Mouse (Mus musculus) left cerebral cortex, postnatal 14 days (tissue): ENCODE measurements around the gene Gna13. TPM values are rescaled to one million over a fixed set of nuclear protein-coding genes. Genes with fewer than 3 reads are reported as not detected.

Source experiments
- DNase-seq, 2 experiments: peaks; one replicate each; pipeline ENCODE4 v3.0.0; 2021 to 2022; ENCODE audit warnings: low spot score in 2 of 2, mixed read lengths in 1 of 2
- intact Hi-C: fragments of 180-260 bp; cut with DNase I; formaldehyde crosslinking; loops from one replicate; pipeline ENCODE4 v1.15.1; 2025
- total RNA-seq, 2 experiments: library from RNA; stranded (reverse); gene quantifications; 2 replicates each; pipeline ENCODE4 v1.2.3; 2021

Gene Gna13
- total RNA-seq, 2 experiments from 2014 or later = 41.8 to 45.6 TPM

- intact Hi-C loops = no loop called here
- DNase-seq = no peak
These were observed 18.5 kb upstream of the Gna13 start for GRCm38 (mm10) chr11:109343991-109344599.

GRCm38 (mm10) chr11:109347242-109347959 is 15.2 kb upstream of the Gna13 start:
- peak; percentile 81 to 86 for DNase-seq
- intact Hi-C loops = no loop called here

- no peak for DNase-seq
- intact Hi-C loops = no loop called here
These were observed 14.2 kb upstream of the Gna13 start for GRCm38 (mm10) chr11:109348408-109348807.

GRCm38 (mm10) chr11:109349652-109350316 is 12.8 kb upstream of the Gna13 start:
- no peak for DNase-seq
- intact Hi-C loops = no loop called here

GRCm38 (mm10) chr11:109350317-109350714 is 12.3 kb upstream of the Gna13 start:
- intact Hi-C loops = no loop called here
- no peak for DNase-seq

GRCm38 (mm10) chr11:109351489-109351888 is 11.1 kb upstream of the Gna13 start:
- intact Hi-C loops = no loop called here
- no peak for DNase-seq

GRCm38 (mm10) chr11:109353391-109354235 is 9.0 kb upstream of the Gna13 start:
- intact Hi-C loops = no loop called here
- no peak for DNase-seq

- DNase-seq = no peak
- intact Hi-C loops = no loop called here
These were observed 8.4 kb upstream of the Gna13 start for GRCm38 (mm10) chr11:109354236-109354613.

- no peak for DNase-seq
- intact Hi-C loops = no loop called here
These were observed 6.8 kb upstream of the Gna13 start for GRCm38 (mm10) chr11:109355771-109356388.

GRCm38 (mm10) chr11:109357171-109357570 is 5.5 kb upstream of the Gna13 start:
- no peak for DNase-seq
- intact Hi-C loops = no loop called here

- intact Hi-C loops = no loop called here
- peak in 1 of 2 experiments; percentile 59 for DNase-seq
These were observed 4.1 kb upstream of the Gna13 start for GRCm38 (mm10) chr11:109358549-109358948.

GRCm38 (mm10) chr11:109359043-109359752 is 3.4 kb upstream of the Gna13 start:
- no peak for DNase-seq
- intact Hi-C loops = no loop called here

- no peak for DNase-seq
- intact Hi-C loops = no loop called here
These were observed 2.5 kb upstream of the Gna13 start for GRCm38 (mm10) chr11:109360102-109360501.

GRCm38 (mm10) chr11:109360581-109361040 is 2.0 kb upstream of the Gna13 start:
- peak in 1 of 2 experiments; percentile 68 for DNase-seq

GRCm38 (mm10) chr11:109361241-109361630 is 1.4 kb upstream of the Gna13 start:
- DNase-seq = no peak
- intact Hi-C loops = no loop called here

More at GRCm38 (mm10) chr11:109360581-109361040, 2.0 kb upstream of the Gna13 start:
- intact Hi-C loops = no loop called here

- DNase-seq = no peak
- intact Hi-C loops = no loop called here
These were observed 784 bp upstream of the Gna13 start for GRCm38 (mm10) chr11:109361631-109362462.

- no peak for DNase-seq
- intact Hi-C loops = no loop called here
These were observed 831 bp downstream of the Gna13 start for GRCm38 (mm10) chr11:109363191-109364133.
